Mouse (Mus musculus) midbrain, embryonic 13.5 days (tissue): ENCODE measurements at regions not wholly inside any gene's neighbourhood (a gene's known extent, or its start where the extent isn't known, plus 50 kb on each side); places are given as distances from the start of the nearest gene placed in this dataset.
A peak's percentile ranks its signal among the peaks of the same experiment; 100 is the strongest.

Experiments
- ATAC-seq: fragments of 200-750 bp; cut with Nextera tagmentation; 2 replicates; pipeline ENCODE4 v1.8.0; 2017; ENCODE audit warnings: mild to moderate bottlenecking, moderate TSS enrichment, moderate library complexity
- H3K27ac ChIP-seq: fragments of 300-500 bp; sonication (generic); 2 replicates; pipeline ENCODE4 v1.5.1; 2015; ENCODE audit warnings: inconsistent platforms, mild to moderate bottlenecking, moderate library complexity
- H3K27me3 ChIP-seq: fragments of 300-500 bp; sonication (generic); 2 replicates; pipeline ENCODE4 v1.6.1; 2015; ENCODE audit warnings: mild to moderate bottlenecking, inconsistent platforms
- H3K36me3 ChIP-seq: fragments of 300-500 bp; sonication (generic); 2 replicates; pipeline ENCODE4 v1.6.1; 2015; ENCODE audit warnings: mild to moderate bottlenecking, inconsistent platforms
- H3K4me1 ChIP-seq: fragments of 300-500 bp; sonication (generic); replicated peaks from 2 replicates; pipeline ENCODE4 v1.6.1; 2015; ENCODE audit warnings: inconsistent platforms
- H3K4me2 ChIP-seq: fragments of 300-500 bp; sonication (generic); replicated peaks from 2 replicates; pipeline ENCODE4 v1.6.1; 2015; ENCODE audit warnings: moderate library complexity, mild to moderate bottlenecking, inconsistent platforms
- H3K4me3 ChIP-seq: fragments of 300-500 bp; sonication (generic); replicated peaks from 2 replicates; pipeline ENCODE4 v1.5.1; 2015; ENCODE audit warnings: mild to moderate bottlenecking, inconsistent platforms
- H3K9ac ChIP-seq: fragments of 300-500 bp; sonication (generic); replicated peaks from 2 replicates; pipeline ENCODE4 v1.6.1; 2015; ENCODE audit warnings: mild to moderate bottlenecking, inconsistent platforms
- H3K9me3 ChIP-seq: fragments of 300-500 bp; sonication (generic); 2 replicates; pipeline ENCODE4 v1.6.1; 2016; ENCODE audit warnings: mild to moderate bottlenecking, inconsistent platforms
- WGBS: fragments of 180-500 bp; shearing (Covaris S2); methylation state at CpG from one replicate; pipeline ENCODE4 v1.1.7; 2015; 5-methylcytosine and 5-hydroxymethylcytosine counted together

DNA sequence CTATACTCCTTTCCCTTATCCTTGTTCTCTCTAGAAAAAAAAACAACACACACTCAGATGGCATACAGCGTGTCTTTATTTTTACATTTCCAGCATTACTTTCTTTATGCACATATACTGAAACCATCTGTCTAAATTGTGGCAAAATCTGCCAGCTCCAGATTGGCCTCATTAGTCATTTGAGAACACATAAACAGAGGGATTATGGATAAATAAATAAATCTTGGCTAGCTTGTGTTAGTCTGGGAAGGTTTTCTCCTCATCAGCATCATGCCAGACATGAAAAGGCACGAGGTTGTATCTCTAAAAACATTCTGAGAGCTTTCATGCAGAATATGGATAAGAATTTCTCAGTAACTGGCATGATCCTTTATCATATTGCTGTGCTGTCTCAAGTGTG lies 1369.1 kb downstream of the Slc22a22 start:
- no peak overlapping the region for H3K4me2 ChIP-seq
- ATAC-seq = no peak
- no peaks in the 10 kb centered on the region for H3K4me1 ChIP-seq
- H3K36me3 ChIP-seq = no peaks in the 10 kb centered on the region
- no peaks in the 10 kb centered on the region for H3K9me3 ChIP-seq
- WGBS = 68% methylated on average over 2 of the region's 2 CpGs
- no peaks in the 10 kb centered on the region for H3K27me3 ChIP-seq
- H3K4me3 ChIP-seq = no peak overlapping the region
- H3K27ac ChIP-seq = no peak overlapping the region
- no peak overlapping the region for H3K9ac ChIP-seq

DNA sequence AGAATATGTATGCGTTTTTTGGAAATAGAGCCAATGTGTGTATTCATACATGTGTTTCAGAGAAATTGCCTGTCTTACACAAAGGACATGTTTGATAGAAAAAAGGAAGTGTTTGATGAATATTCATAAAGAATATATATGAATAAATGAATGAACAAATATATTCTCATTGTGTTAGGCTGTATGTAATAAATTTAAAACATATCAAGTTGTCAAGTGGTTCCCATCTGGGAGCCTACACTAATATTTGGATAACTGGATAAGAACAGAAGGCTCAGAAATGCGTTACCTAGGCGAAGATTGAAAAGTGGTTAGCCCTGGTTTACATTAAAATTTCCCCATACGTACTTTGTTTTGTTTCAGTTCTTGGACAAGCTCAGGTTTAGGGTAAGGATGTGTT lies 1369.7 kb downstream of the Slc22a22 start:
- Histone ChIP-seq H3K27me3 (no peaks in the 10 kb centered on the region), H3K4me2 (no peak overlapping the region), H3K4me1 (no peaks in the 10 kb centered on the region), H3K9ac (no peak overlapping the region), H3K36me3 (no peaks in the 10 kb centered on the region), H3K27ac (no peak overlapping the region), H3K9me3 (no peaks in the 10 kb centered on the region), H3K4me3 (no peak overlapping the region)
- ATAC-seq = no peak
- WGBS = 76% methylated on average over 4 of the region's 4 CpGs

DNA sequence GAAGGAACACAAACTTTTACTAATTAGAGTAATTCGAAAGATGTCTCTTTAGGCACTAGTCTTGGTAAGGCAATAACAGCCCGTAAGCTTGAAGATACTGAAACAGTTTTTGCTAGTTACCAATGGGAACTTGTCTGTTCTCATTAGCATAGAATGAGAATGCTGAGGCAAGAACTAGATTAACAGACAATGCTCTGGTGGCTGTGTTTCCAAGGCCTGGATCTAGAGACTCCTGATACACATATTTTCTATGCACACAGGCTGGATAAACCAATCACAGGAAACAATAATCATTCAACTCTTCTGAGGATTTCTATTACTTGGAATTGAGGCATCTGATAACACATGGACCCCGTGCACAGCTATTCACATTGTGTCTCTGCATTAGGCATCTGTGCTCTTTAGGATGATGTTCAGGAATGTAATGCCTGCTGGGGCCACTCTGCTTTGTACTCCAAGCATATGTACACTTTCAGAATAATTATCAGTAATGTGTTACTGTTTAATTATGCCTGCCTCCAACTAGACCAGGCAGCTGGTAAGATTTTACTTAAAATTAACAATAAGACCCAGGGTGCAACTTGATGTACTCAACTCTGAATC lies 1377.2 kb downstream of the Slc22a22 start:
- Histone ChIP-seq H3K9ac (no peak overlapping the region), H3K27ac (no peak overlapping the region), H3K4me2 (no peak overlapping the region), H3K27me3 (no peaks in the 10 kb centered on the region), H3K4me3 (no peak overlapping the region), H3K9me3 (no peaks in the 10 kb centered on the region), H3K4me1 (no peaks in the 10 kb centered on the region), H3K36me3 (no peaks in the 10 kb centered on the region)
- WGBS = 93% methylated on average over 3 of the region's 3 CpGs
- no peak for ATAC-seq

DNA sequence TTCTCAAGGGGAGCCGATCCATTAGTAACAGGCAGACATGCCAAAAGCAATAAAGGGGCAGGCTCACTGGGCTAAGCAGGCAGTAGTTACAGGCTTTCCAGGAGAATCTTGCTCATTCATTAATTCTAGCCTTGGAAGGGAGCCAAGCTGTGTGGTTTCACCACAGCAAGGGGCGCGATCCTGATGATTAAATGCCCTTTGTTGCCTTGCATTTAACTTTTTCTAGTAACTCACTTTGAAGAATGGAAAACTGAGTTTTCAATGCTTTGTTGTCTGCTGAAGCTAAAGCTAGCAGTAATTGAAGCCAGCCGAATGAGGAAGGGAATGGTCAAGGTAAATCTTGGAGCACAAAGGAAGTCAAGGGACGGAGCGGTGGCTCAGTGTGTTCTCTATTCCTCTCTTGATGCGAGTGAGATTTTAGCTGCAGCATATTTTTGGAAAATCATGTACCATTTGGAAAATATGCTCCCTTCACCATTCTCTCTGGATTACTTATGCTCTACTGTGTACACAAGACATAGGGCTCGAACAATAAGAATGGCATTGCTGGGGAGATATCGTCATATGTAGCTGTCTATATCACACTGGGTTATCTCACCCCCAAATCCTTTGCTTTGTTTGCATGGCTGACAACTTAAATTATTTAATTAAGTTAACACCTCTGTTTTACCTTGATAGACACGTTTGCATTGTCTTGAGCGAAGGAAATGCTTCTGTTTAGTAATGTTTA lies 1399.4 kb downstream of the Slc22a22 start:
- Histone ChIP-seq H3K4me1 (peaks cover 14% of the 10 kb centered on the region), H3K4me2 (peak overlapping the region; percentile 42), H3K27me3 (no peaks in the 10 kb centered on the region), H3K36me3 (no peaks in the 10 kb centered on the region), H3K9me3 (no peaks in the 10 kb centered on the region), H3K27ac (peak overlapping the region; percentile 44; the same call in 1 of the 2 replicates), H3K9ac (peak overlapping the region; percentile 39; the same call in 1 of the 2 replicates), H3K4me3 (peak overlapping the region; percentile 8; the same call in 1 of the 2 replicates)
- peak; percentile 90 for ATAC-seq
- 23% methylated on average over 11 of the region's 11 CpGs for WGBS

DNA sequence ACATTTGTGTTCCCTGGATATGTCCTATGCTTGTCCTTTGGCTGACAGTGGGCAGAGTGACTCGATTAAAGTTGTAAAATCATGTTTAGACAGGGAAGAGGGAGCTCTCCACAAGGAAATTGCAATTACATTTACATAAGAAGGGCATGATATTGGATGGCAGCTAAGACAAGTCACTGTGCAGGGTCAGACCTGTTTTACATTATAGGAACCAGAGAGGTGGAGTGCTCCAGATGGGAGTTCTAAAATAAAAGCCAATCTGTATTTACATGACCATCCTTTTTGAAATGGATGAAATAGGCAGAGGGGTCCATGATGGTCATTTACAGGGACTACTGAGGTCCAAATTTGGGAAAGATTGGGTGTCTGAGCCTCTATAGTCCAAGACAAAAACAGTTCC lies 1400.3 kb downstream of the Slc22a22 start:
- Histone ChIP-seq H3K27me3 (no peaks in the 10 kb centered on the region), H3K4me3 (no peak overlapping the region), H3K4me2 (no peak overlapping the region), H3K9me3 (0 out of 2 replicates have a peak, but pooled peaks cover 4% of the 10 kb centered on the region), H3K9ac (no peak overlapping the region), H3K27ac (no peak overlapping the region), H3K4me1 (peaks cover 14% of the 10 kb centered on the region), H3K36me3 (no peaks in the 10 kb centered on the region)
- ATAC-seq = peak; percentile 32; the same call in 1 of the 2 replicates
- WGBS = 53% methylated on average over 1 of the region's 1 CpGs

DNA sequence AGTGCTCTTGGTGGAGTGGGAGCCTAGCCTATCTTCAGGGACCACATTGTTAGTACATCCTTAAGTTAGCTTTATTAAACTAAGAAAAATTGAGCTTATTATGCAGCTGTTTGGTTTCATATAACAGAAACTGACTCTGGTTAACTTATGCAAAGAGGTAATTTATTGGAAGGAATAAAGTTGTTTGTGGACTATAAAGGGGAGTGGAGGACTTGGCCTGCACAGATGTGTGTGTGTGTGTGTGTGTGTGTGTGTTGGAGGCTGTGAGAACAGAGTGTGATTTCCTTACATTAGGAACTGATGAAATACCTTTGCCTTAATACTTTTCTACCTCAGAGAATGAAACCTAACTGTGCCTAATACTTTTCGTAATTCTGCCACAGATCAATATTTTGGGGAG lies 1400.7 kb downstream of the Slc22a22 start:
- no peak for ATAC-seq
- 78% methylated on average over 1 of the region's 1 CpGs for WGBS

DNA sequence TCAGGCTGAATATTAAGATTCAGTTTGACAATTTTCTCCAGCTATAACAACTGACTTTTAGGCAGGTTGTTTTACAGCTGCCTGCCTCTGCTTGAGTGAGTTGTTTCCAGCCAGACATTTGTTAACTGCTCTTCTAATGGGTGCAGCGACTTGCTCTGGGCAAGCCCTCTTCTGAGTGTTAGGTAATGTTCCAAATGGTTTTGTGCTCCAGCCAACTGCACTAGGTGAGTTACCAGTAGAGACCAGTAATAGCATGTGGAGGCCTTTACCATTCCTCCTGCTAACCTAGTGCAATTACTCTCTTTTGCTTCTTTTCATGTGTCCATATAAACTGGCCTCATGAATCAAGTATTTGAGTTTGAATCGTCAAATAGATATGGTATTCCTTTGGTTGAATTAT lies 1407.9 kb downstream of the Slc22a22 start:
- ATAC-seq = no peak
- 87% methylated on average over 2 of the region's 2 CpGs for WGBS
- H3K9me3 ChIP-seq = 0 out of 2 replicates have a peak, but pooled peaks cover 4% of the 10 kb centered on the region
- no peak overlapping the region for H3K4me3 ChIP-seq
- no peak overlapping the region for H3K27ac ChIP-seq
- H3K36me3 ChIP-seq = no peaks in the 10 kb centered on the region
- H3K27me3 ChIP-seq = no peaks in the 10 kb centered on the region
- no peak overlapping the region for H3K4me2 ChIP-seq
- no peaks in the 10 kb centered on the region for H3K4me1 ChIP-seq
- H3K9ac ChIP-seq = no peak overlapping the region

More for the DNA sequence above, 1400.7 kb downstream of the Slc22a22 start:
- Histone ChIP-seq H3K27me3 (no peaks in the 10 kb centered on the region), H3K36me3 (no peaks in the 10 kb centered on the region), H3K9ac (no peak overlapping the region), H3K27ac (no peak overlapping the region), H3K9me3 (0 out of 2 replicates have a peak, but pooled peaks cover 4% of the 10 kb centered on the region), H3K4me2 (no peak overlapping the region), H3K4me3 (no peak overlapping the region), H3K4me1 (peaks cover 14% of the 10 kb centered on the region)

DNA sequence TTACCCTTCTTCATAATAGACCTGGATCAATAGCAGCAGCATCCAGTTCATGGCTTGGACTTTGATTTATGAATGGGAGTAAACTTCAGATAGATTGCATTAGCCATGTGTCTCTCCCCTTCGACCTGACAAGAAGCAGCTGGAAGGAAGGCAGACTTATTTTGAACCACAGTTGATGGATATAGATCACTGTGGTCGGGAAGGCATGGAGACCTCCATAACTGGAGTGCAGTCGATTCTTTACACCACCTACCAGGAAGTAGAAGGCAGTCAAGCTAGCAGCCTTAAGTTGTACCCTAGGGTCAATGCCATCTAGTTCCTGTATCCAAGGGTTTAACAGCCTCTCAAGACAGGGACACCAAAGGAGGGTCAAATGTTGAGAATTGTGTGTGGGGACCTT lies 1410.2 kb downstream of the Slc22a22 start:
- no peaks in the 10 kb centered on the region for H3K9me3 ChIP-seq
- no peak for ATAC-seq
- H3K4me2 ChIP-seq = no peak overlapping the region
- H3K27me3 ChIP-seq = no peaks in the 10 kb centered on the region
- no peak overlapping the region for H3K9ac ChIP-seq
- no peak overlapping the region for H3K27ac ChIP-seq
- no peaks in the 10 kb centered on the region for H3K36me3 ChIP-seq
- H3K4me3 ChIP-seq = no peak overlapping the region
- 82% methylated on average over 3 of the region's 3 CpGs for WGBS
- no peaks in the 10 kb centered on the region for H3K4me1 ChIP-seq

DNA sequence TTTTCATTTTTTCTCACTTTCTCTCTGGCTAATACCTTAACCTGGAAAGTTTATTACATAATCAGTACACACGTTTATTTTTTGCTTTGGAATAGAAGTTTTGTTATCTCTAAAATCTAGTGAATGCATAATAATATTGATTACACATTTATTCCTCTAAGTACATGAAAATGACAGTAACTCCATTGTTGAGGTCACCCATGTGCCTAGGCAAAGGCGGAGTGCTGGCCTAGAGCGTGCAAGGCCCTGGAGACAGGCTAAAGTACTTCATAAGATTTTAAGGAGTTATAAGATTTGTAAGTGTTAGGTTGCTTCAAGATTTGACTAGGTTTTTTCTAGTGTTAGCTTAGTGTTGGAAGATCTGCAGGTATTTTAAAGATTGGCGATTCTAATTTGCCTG lies 1410.9 kb downstream of the Slc22a22 start:
- H3K4me1 ChIP-seq = no peaks in the 10 kb centered on the region
- no peak overlapping the region for H3K4me3 ChIP-seq
- no peak for ATAC-seq
- no peak overlapping the region for H3K27ac ChIP-seq
- H3K36me3 ChIP-seq = no peaks in the 10 kb centered on the region
- 77% methylated on average over 4 of the region's 4 CpGs for WGBS
- no peaks in the 10 kb centered on the region for H3K27me3 ChIP-seq
- H3K9ac ChIP-seq = no peak overlapping the region
- no peaks in the 10 kb centered on the region for H3K9me3 ChIP-seq
- no peak overlapping the region for H3K4me2 ChIP-seq

DNA sequence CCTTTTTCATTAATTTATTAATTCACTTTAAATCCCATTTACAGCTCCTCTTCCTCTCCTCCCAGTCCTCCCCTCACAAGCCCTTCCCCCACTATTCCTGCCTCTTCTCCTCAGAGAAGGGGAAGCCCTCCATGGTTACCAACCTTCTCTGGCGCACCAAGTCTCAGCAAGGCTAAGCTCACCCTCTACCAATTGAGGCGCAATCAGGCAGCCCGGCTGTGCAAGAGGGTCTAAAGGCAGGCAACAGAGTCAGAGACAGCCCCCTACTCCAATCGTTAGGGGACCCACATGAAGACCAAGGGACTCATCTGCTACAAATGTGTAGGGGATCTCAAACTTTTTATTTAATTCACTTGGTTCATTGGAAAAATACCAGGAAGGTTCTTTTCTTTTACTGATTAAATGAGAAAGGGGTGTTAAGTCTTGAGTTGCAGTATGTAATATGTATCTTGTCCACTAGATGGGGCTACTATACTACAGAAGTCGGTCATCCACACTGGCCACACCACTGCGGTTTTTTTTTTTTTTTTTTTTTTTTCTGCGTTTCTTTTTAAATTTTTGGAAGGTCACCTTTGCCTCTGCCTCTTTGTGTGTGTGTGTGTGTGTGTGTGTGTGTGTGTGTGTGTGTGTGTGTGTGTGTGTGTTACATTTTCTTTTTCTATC lies 1411.4 kb downstream of the Slc22a22 start:
- Histone ChIP-seq H3K4me1 (no peaks in the 10 kb centered on the region), H3K9me3 (no peaks in the 10 kb centered on the region), H3K36me3 (no peaks in the 10 kb centered on the region), H3K4me2 (no peak overlapping the region), H3K27me3 (no peaks in the 10 kb centered on the region), H3K4me3 (no peak overlapping the region), H3K27ac (no peak overlapping the region), H3K9ac (no peak overlapping the region)
- ATAC-seq = peak; percentile 81
- WGBS = 39% methylated on average over 7 of the region's 7 CpGs

DNA sequence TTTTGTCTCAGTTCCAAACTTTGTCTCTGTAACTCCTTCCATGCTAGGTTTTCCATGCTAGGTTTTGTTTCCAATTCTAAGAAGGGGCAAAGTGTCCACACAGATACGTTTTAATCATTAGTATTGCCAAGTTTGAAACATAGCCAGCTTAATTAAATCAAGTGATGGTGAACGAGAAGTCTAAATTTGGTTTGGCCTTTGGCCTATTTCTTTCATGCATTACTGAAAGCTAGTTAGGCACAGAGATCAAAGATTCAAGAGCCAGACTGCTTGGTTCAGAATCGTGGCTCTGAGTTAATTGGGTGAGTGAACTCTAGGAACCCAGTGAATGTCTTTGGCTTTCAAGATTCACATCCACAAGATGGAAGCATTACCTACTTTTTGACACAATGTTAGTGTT lies 1414.8 kb downstream of the Slc22a22 start:
- Histone ChIP-seq H3K27ac (no peak overlapping the region), H3K4me3 (no peak overlapping the region), H3K27me3 (no peaks in the 10 kb centered on the region), H3K4me1 (no peaks in the 10 kb centered on the region), H3K9ac (no peak overlapping the region), H3K9me3 (no peaks in the 10 kb centered on the region), H3K4me2 (no peak overlapping the region), H3K36me3 (no peaks in the 10 kb centered on the region)
- 71% methylated on average over 3 of the region's 3 CpGs for WGBS
- ATAC-seq = no peak

DNA sequence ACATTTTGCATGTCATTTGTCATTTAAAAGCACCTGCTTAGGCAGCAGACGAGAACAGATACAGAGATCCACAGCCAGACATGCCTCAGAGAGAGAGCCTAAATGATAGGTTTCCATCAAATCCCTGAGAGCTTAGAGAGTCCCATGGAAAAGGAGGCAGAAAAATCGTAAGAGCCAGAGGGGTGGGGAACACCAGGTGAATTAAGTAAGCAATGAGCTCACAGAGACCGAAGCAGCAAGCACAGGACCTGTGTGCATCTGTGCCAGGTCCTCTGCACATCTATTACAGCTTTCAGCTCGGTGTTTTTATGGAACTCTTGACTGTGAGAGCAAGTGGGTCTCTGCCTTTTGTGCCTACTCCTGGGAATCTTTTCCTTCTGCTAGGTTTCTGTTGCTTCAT lies 1416.1 kb downstream of the Slc22a22 start:
- no peaks in the 10 kb centered on the region for H3K4me1 ChIP-seq
- no peaks in the 10 kb centered on the region for H3K36me3 ChIP-seq
- no peak overlapping the region for H3K9ac ChIP-seq
- no peak overlapping the region for H3K4me3 ChIP-seq
- H3K27ac ChIP-seq = no peak overlapping the region
- ATAC-seq = no peak
- WGBS = 70% methylated on average over 4 of the region's 4 CpGs
- no peaks in the 10 kb centered on the region for H3K27me3 ChIP-seq
- H3K9me3 ChIP-seq = no peaks in the 10 kb centered on the region
- H3K4me2 ChIP-seq = no peak overlapping the region
